In genomic region chr1:52955102-52955501, GRCm38 (mm10) we compare ENCODE assay signal across 9 mouse cellular contexts.
DNase-seq lines count a peak whose midpoint lies in the region; ATAC-seq and TF ChIP-seq lines count a peak whose summit lies in the region.
"Had no signal": no experiment of that assay in that cellular context is flagged by ENCODE, and none has a peak within 500 bp of the region (broad histone marks: within the 10 kb centered on the region; RNA-seq: fewer than 3 reads in every experiment).

No protein-coding gene starts in this region.

- no peak overlapping the region for H3K9ac ChIP-seq in liver, embryonic 14.5 days (replicated peaks)
- H3K9ac ChIP-seq in hindbrain, embryonic 16.5 days (ENCODE audit: low read depth, low read length), result no peak overlapping the region

- H3K4me1 ChIP-seq in embryonic facial prominence, embryonic 10.5 days, result peaks cover 25% of the 10 kb centered on the region
- H3K4me1 ChIP-seq in liver, embryonic 14.5 days (replicated peaks; ENCODE audit: control insufficient read depth in 2 of 2, insufficient read depth in 2 of 2, low read length in 1 of 2), result 0 out of 4 replicates have a peak, but pooled peaks cover 0 to 3% of the 10 kb centered on the region in 2 experiments
- peaks cover 5% of the 10 kb centered on the region for H3K4me1 ChIP-seq in hindbrain, embryonic 16.5 days (ENCODE audit: control insufficient read depth, insufficient read depth, low read depth, low read length)

- 38% methylated on average over 6 of the region's 6 CpGs for whole genome bisulfite sequencing in embryonic facial prominence, embryonic 10.5 days
- WGBS in liver, embryonic 14.5 days (ENCODE audit: insufficient replicate concordance), result 14% methylated on average over 6 of the region's 6 CpGs
- 46% methylated on average over 6 of the region's 6 CpGs for WGBS in hindbrain, embryonic 16.5 days

- H3K9me3 ChIP-seq in embryonic facial prominence, embryonic 10.5 days, result no peaks in the 10 kb centered on the region
- no peaks in the 10 kb centered on the region for H3K9me3 ChIP-seq in liver, embryonic 14.5 days (ENCODE audit: control insufficient read depth, low read length)
- H3K9me3 ChIP-seq in hindbrain, embryonic 16.5 days (ENCODE audit: control insufficient read depth, low read length), result no peaks in the 10 kb centered on the region

- no peak overlapping the region for H3K27ac ChIP-seq in embryonic facial prominence, embryonic 10.5 days (replicated peaks)
- H3K27ac ChIP-seq in liver, embryonic 14.5 days, result no peak overlapping the region
- no peak overlapping the region for H3K27ac ChIP-seq in hindbrain, embryonic 16.5 days (ENCODE audit: low read depth, low read length)

- ATAC-seq in liver, embryonic 14.5 days (ENCODE audit: insufficient read depth), result no peak
- ATAC-seq in hindbrain, embryonic 16.5 days, result no peak

- DNase-seq in kidney, adult 9 months, result peak; percentile 43
- DNase-seq in kidney, adult 11 months, result no peak
- peak; percentile 90 for DNase-seq in ES-CJ7 (ENCODE audit: low read depth, low spot score)
- DNase-seq in adrenal gland, adult 18-20 months (ENCODE audit: low spot score in 2 of 2), result peak; percentile 13 to 54
- peak; percentile 48 for DNase-seq in embryonic facial prominence, embryonic 10.5 days (ENCODE audit: low spot score)
- no peak for DNase-seq in liver, embryonic 14.5 days (ENCODE audit: low read depth in 3 of 3, low spot score in 3 of 3)
- peak; percentile 11 to 31 for DNase-seq in spleen, postnatal 14 days (ENCODE audit: low spot score in 2 of 2)

- H3K27me3 ChIP-seq in embryonic facial prominence, embryonic 10.5 days (replicated peaks; ENCODE audit: low read depth, poor library complexity, severe bottlenecking), result peaks cover 22% of the 10 kb centered on the region
- peaks cover 4% of the 10 kb centered on the region; the same call in 1 of the 2 replicates for H3K27me3 ChIP-seq in liver, embryonic 14.5 days (ENCODE audit: control insufficient read depth, insufficient read depth, low read length)
- H3K27me3 ChIP-seq in hindbrain, embryonic 16.5 days (replicated peaks; ENCODE audit: control insufficient read depth, insufficient read depth, low read length), result no peaks in the 10 kb centered on the region

- peak; percentile 63 for TF ChIP-seq CTCF in liver, embryonic 14.5 days (IDR thresholded peaks at IDR 0.05; ENCODE audit: low read depth)

- TF ChIP-seq EP300 in liver, embryonic 14.5 days (IDR thresholded peaks at IDR 0.05; ENCODE audit: low read depth), result no peak

- no peak overlapping the region for H3K4me2 ChIP-seq in liver, embryonic 14.5 days (ENCODE audit: low read depth)
- no peak overlapping the region for H3K4me2 ChIP-seq in hindbrain, embryonic 16.5 days (ENCODE audit: low read length)

- no peaks in the 10 kb centered on the region for H3K36me3 ChIP-seq in embryonic facial prominence, embryonic 10.5 days (replicated peaks)
- no peaks in the 10 kb centered on the region for H3K36me3 ChIP-seq in liver, embryonic 14.5 days (replicated peaks; ENCODE audit: control insufficient read depth, insufficient read depth, low read depth)
- H3K36me3 ChIP-seq in hindbrain, embryonic 16.5 days (ENCODE audit: control insufficient read depth, insufficient read depth, low read length), result no peaks in the 10 kb centered on the region

- H3K4me3 ChIP-seq in embryonic facial prominence, embryonic 10.5 days, result no peak overlapping the region
- H3K4me3 ChIP-seq in liver, embryonic 14.5 days (ENCODE audit: insufficient read depth in 1 of 2, low read depth in 2 of 2, low read length in 2 of 2), result no peak overlapping the region
- H3K4me3 ChIP-seq in hindbrain, embryonic 16.5 days (ENCODE audit: low read length), result no peak overlapping the region
- H3K4me3 ChIP-seq: myocyte had no signal

Comparison
In these comparisons a context has a peak if more than half of its experiments do, and no peak if none do; other contexts are left out.
1. DNase-seq: peak in kidney, adult 9 months (single experiment), ES-CJ7 (single experiment), adrenal gland, adult 18-20 months (2 of 2), embryonic facial prominence, embryonic 10.5 days (single experiment) and spleen, postnatal 14 days (2 of 2); none in kidney, adult 11 months (single experiment) and liver, embryonic 14.5 days (0 of 3).